Mouse (Mus musculus) liver, embryonic 15.5 days (tissue): Measurements from ENCODE around the gene Gm2431. TPM values are rescaled to one million over a fixed set of nuclear protein-coding genes. Genes with fewer than 3 reads are reported as not detected.
"Not testable (repeated sequence)": the region's sequence is repeated elsewhere in the genome, so short reads cannot be mapped to it uniquely, and the experiment has no call there.

Experiments used
- ATAC-seq: fragments of 200-750 bp; cut with Nextera tagmentation; 2 replicates; pipeline ENCODE4 v1.8.0; 2017; ENCODE audit warnings: moderate number of reproducible peaks, mild to moderate bottlenecking, moderate library complexity; ENCODE audit not compliant: insufficient read depth
- H3K27ac ChIP-seq: fragments of 300-500 bp; sonication (generic); replicated peaks from 2 replicates; pipeline ENCODE4 v1.5.1; 2015; ENCODE audit warnings: mild to moderate bottlenecking, inconsistent platforms
- H3K27me3 ChIP-seq: fragments of 300-500 bp; sonication (generic); 2 replicates; pipeline ENCODE4 v1.6.1; 2015; ENCODE audit warnings: mild to moderate bottlenecking, inconsistent platforms
- H3K36me3 ChIP-seq: fragments of 300-500 bp; sonication (generic); replicated peaks from 2 replicates; pipeline ENCODE4 v1.6.1; 2015; ENCODE audit warnings: moderate library complexity, mild to moderate bottlenecking, inconsistent platforms
- H3K4me1 ChIP-seq: fragments of 300-500 bp; sonication (generic); replicated peaks from 2 replicates; pipeline ENCODE4 v1.6.1; 2015; ENCODE audit warnings: inconsistent platforms
- H3K4me2 ChIP-seq: fragments of 300-500 bp; sonication (generic); 2 replicates; pipeline ENCODE4 v1.6.1; 2015; ENCODE audit warnings: moderate library complexity, mild to moderate bottlenecking, inconsistent platforms
- H3K4me3 ChIP-seq: fragments of 300-500 bp; sonication (generic); replicated peaks from 2 replicates; pipeline ENCODE4 v1.5.1; 2015; ENCODE audit warnings: mild to moderate bottlenecking, inconsistent platforms
- H3K9ac ChIP-seq: fragments of 300-500 bp; sonication (generic); 2 replicates; pipeline ENCODE4 v1.6.1; 2015; ENCODE audit warnings: moderate library complexity, mild to moderate bottlenecking, inconsistent platforms
- H3K9me3 ChIP-seq: fragments of 300-500 bp; sonication (generic); replicated peaks from 2 replicates; pipeline ENCODE4 v1.6.1; 2016; ENCODE audit warnings: inconsistent platforms
- WGBS: fragments of 180-500 bp; shearing (Covaris S2); methylation state at CpG from one replicate; pipeline ENCODE4 v1.1.7; 2015; ENCODE audit warnings: mixed read lengths; ENCODE audit not compliant: insufficient replicate concordance; 5-methylcytosine and 5-hydroxymethylcytosine counted together
- polyA plus RNA-seq: library from polyadenylated mRNA; unstranded; fragments of >200 nt; fragmentation: Nextera tagmentation; extraction: Ambion mirVana; gene quantifications from 2 replicates; pipeline ENCODE4 v1.2.1, GENCODE M21; 2015

Gene Gm2431
- polyA plus RNA-seq: not detected in 2 replicates

DNA sequence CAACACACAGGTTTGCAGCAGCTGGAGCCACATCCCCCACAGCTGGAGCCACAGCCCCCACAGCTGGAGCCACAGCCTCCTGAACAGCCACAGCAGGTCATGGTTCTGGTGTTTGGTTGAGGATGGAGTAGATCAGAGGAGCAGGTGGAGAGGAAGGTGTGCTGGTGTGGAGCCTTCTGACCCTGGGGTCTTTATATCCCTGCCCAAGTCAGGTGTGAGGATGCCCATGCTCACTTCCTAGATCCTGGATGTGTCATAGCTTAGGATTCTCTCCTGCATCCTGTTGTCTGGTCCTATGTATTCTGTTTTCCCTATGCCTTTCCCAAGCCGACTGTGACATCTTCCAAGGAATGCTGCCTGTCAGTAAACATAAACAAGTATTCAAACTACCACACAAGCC, at the start of gene Gm2431:
Gene Gm2431 (minus strand): TSS at position 101 of the 400 bp plus-strand sequence.
- not testable (repeated sequence) for H3K4me1 ChIP-seq, H3K27me3 ChIP-seq, H3K4me2 ChIP-seq, ATAC-seq, H3K9ac ChIP-seq, H3K4me3 ChIP-seq, H3K9me3 ChIP-seq, H3K27ac ChIP-seq, H3K36me3 ChIP-seq
- WGBS: 32% methylated on average over 1 of the region's 1 CpGs

DNA sequence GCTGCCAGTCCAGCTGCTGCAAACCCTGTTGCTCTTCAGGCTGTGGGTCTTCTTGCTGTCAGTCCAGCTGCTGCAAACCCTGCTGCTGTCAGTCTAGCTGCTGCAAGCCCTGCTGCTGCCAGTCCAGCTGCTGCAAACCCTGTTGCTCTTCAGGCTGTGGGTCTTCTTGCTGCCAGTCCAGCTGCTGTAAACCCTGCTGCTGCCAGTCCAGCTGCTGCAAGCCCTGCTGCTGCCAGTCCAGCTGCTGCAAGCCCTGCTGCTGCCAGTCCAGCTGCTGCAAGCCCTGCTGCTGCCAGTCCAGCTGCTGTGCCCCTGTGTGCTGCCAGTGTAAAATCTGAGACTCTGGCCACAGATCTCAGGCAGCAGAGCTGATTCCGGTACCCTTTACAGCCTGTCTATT, 45.8 kb upstream of the Gm2431 start:
- not testable (repeated sequence) for ATAC-seq, H3K9me3 ChIP-seq, H3K4me3 ChIP-seq, H3K9ac ChIP-seq, H3K4me2 ChIP-seq, H3K27ac ChIP-seq, H3K36me3 ChIP-seq, H3K4me1 ChIP-seq
- peaks cover 22% of the 10 kb centered on the region for H3K27me3 ChIP-seq
- 57% methylated on average over 1 of the region's 1 CpGs for WGBS

DNA sequence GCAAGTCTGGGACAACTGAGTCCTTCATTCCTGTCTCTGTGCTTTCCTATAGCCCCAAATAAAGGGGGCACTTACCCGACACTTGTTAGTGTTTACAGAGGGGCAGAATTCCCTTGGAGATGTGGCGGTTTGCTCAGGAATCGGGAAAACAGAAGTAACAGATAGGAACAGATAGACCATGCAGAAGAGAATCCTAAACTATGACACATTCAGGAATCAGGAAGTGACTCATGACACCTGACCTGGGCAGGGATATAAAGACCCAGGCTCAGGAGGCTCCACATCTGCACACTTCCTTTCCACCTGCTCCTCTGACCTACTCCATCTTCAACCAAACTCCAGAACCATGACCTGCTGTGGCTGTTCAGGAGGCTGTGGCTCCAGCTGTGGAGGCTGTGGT, 45.1 kb upstream of the Gm2431 start, which contains the start of gene Krtap5-4:
Gene Krtap5-4 (plus strand): TSS at position 301 of the 400 bp plus-strand sequence.
- no peak within 1 kb of the TSS for H3K4me3 ChIP-seq
- peaks cover 22% of the 10 kb centered on the region for H3K27me3 ChIP-seq
- no peaks in the 10 kb centered on the region for H3K36me3 ChIP-seq
- H3K4me1 ChIP-seq: no peaks in the 10 kb centered on the region
- H3K9ac ChIP-seq: no peak within 1 kb of the TSS
- no peak within 1 kb of the TSS for H3K27ac ChIP-seq
- 15% methylated on average over 3 of the region's 3 CpGs for WGBS
- no peak for ATAC-seq
- no peak within 1 kb of the TSS for H3K4me2 ChIP-seq
- H3K9me3 ChIP-seq: no peaks in the 10 kb centered on the region

DNA sequence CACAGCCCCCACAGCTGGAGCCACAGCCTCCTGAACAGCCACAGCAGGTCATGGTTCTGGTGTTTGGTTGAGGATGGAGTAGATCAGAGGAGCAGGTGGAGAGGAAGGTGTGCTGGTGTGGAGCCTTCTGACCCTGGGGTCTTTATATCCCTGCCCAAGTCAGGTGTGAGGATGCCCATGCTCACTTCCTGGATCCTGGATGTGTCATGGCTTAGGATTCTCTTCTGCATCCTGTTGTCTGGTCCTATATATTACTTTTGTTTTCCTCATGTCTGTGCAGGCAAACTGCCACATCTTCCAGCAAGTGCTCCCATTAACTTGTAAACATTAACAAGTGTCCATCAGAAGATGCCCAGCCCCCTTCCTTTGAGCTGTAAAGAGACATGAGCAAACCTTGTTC, 38.9 kb upstream of the Gm2431 start, which contains the start of gene Krtap5-1:
Gene Krtap5-1 (minus strand): TSS at position 101 of the 400 bp plus-strand sequence.
- H3K9me3 ChIP-seq, H3K36me3 ChIP-seq, H3K27me3 ChIP-seq, H3K4me3 ChIP-seq, H3K27ac ChIP-seq, H3K4me1 ChIP-seq, H3K9ac ChIP-seq, H3K4me2 ChIP-seq, ATAC-seq: not testable (repeated sequence)

DNA sequence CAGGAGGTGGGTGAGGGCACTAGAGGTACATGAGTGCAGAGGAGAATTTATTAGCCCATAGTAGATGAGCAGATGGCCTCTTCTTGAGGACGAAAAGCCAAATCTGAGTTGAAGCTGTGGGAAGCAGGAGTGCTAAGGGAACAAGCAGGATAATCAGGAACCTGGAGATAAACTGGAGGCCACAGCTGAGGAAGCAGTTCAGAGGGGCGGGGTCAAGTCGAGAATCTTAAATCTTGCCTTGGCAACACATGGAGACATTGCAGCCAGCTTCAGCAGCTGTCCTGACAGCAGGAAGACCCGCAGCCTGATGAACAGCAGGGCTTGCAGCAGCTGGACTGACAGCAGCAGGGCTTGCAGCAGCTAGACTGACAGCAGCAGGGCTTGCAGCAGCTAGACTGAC, 38.0 kb upstream of the Gm2431 start:
- H3K9me3 ChIP-seq, H3K4me3 ChIP-seq, H3K27ac ChIP-seq, ATAC-seq, H3K9ac ChIP-seq, H3K4me1 ChIP-seq, H3K4me2 ChIP-seq, H3K27me3 ChIP-seq, H3K36me3 ChIP-seq: not testable (repeated sequence)
- WGBS: 10% methylated on average over 4 of the region's 4 CpGs

DNA sequence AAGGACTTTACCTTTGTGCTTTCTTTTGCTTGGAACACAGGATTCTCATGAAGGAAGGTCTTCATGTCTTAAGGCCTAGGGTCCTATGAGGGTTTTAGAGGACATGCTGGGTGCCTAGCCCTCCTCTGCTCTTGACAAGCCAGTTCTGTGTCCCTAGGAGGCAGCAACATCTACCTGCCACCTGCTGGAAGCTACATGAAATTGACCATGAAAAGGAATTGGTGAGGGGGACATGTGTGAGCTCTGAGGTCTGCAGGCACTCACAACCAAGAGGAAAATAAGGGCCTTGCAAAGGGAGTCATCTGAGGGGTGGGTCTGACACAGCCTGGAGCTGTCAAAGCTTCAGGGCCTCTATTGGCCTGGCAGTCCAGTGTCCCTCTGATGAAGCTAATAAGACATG, 37.3 kb upstream of the Gm2431 start:
- Histone ChIP-seq H3K9me3 (no peaks in the 10 kb centered on the region), H3K27ac (no peak overlapping the region), H3K4me2 (no peak overlapping the region), H3K4me1 (no peaks in the 10 kb centered on the region), H3K9ac (no peak overlapping the region), H3K4me3 (no peak overlapping the region), H3K36me3 (no peaks in the 10 kb centered on the region), H3K27me3 (peaks cover 4% of the 10 kb centered on the region; the same call in 1 of the 2 replicates)
- ATAC-seq: no peak

DNA sequence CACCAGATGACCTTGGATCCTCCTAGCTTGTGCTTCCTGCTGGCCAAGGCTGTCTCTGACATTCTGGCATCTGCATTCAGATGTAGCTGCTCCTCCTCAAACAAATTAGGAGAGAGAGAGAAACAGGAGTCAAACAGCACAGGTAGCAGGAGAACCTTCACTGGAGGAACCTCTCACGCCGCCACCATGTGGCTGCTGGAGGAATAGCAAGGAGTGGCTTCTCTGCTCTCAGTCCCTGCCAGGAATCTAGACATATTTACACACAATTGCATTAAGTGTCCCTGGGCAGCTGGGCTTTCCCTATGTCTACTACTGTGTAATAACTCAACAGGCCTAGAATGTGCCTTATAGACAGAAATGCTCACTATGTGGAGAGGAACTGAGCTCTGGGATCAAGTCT, 35.7 kb upstream of the Gm2431 start:
- WGBS: 5% methylated on average over 2 of the region's 2 CpGs
- ATAC-seq, H3K9ac ChIP-seq: not testable (repeated sequence)

DNA sequence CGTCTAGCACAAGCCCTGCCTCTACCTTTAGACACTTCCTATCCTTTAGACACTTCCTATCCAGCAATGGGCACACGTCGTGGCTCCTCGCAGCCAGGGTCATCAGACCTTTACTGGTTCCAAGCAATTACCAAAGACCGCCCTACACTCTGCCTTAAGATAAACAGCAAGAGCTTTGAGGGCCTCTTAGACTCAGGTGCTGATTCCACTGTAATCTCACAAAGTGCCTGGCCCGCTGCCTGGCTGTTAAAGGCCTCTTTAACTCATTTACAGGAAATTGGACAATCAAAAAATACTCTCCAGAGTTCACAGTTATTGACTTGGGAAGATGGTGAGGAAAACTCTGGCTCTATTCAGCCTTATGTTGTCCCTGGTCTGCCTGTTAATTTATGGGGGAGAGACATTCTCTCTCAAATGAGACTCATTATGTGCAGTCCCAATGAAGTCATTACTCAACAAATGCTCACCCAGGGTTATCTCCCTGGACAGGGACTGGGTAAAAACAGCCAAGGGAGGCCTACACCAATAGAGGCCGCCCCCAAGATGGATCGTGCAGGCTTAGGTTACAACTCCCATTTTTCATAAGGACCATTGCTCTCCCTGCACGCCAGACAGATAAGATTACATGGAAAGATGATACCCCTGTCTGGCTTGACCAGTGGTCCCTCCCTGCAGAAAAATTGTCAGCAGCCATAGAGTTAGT, 27.9 kb upstream of the Gm2431 start:
- H3K27ac ChIP-seq, H3K4me1 ChIP-seq, H3K36me3 ChIP-seq, H3K4me3 ChIP-seq, H3K9ac ChIP-seq, H3K9me3 ChIP-seq, ATAC-seq, H3K4me2 ChIP-seq: not testable (repeated sequence)
- WGBS: 55% methylated on average over 9 of the region's 9 CpGs
- peaks cover 52% of the 10 kb centered on the region for H3K27me3 ChIP-seq

More for the DNA sequence above, 35.7 kb upstream of the Gm2431 start:
- H3K27me3 ChIP-seq, H3K4me3 ChIP-seq, H3K4me2 ChIP-seq, H3K9me3 ChIP-seq, H3K27ac ChIP-seq, H3K4me1 ChIP-seq, H3K36me3 ChIP-seq: not testable (repeated sequence)

DNA sequence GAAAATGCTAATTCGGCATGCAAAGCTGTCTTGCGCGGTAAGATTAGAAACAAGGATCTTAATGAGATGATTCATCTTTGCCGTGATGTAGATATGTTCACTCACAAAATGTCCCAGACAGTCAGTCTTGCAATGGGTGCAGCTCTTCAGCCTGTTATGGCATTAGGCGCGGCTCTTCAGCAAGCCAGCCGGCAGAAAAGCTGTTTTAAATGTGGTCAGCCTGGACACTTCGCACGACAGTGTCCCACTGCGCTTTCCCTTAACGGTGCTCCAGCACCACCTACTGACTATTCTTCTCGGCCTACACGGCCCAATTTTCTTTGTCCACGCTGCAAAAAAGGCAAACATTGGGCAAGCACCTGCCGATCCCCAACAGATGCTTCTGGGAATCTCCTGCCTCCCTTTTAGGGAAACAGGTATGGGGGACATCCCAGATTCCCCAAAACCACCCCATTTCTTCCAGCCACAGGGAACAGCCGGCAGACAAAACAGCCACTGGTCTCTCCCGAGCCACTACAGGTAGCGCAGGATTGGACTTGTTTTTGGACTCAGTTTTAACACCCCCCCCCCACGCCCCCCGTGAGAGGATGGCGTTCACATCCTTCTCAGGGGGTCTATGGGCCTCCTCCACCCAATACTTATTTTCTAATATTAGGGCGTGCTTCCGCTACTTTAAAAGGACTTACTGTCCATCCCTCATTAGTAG, 27.1 kb upstream of the Gm2431 start:
- ATAC-seq: no peak
- Histone ChIP-seq H3K4me1 (0 out of 2 replicates have a peak, but pooled peaks cover 2% of the 10 kb centered on the region), H3K4me3 (no peak overlapping the region)

DNA sequence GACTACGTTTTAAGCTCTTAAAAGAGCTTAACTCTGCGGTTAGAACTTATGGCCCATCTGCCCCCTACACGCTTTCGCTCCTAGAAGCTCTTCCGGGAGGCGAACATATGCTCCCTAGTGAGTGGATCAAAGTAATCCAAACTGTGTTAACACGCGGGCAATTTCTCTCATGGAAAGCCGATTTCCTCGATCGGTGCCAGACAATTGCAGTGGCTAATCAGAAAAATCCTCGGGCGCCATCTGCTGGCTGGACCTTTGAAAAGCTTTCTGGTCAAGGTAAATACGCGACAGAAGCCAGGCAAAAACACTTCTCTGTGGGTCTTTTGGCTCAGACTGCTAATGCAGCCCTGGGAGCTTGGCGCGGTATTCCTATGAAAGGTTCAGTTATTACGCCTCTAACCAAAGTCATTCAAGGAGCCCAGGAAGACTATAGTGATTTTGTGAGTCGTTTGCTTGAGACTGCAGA, 26.5 kb upstream of the Gm2431 start:
- Histone ChIP-seq H3K4me3 (peak overlapping the region; percentile 56), H3K4me2 (peak overlapping the region; percentile 76), H3K27ac (no peak overlapping the region), H3K4me1 (0 out of 2 replicates have a peak, but pooled peaks cover 2% of the 10 kb centered on the region), H3K36me3 (no peaks in the 10 kb centered on the region), H3K27me3 (peaks cover 58% of the 10 kb centered on the region), H3K9ac (peak overlapping the region; percentile 41), H3K9me3 (no peaks in the 10 kb centered on the region)
- ATAC-seq: no peak
- under 1% methylated on average over 19 of the region's 19 CpGs for whole genome bisulfite sequencing

More for the DNA sequence above, 27.1 kb upstream of the Gm2431 start:
- H3K9ac ChIP-seq: no peak overlapping the region
- no peaks in the 10 kb centered on the region for H3K36me3 ChIP-seq
- no peak overlapping the region for H3K27ac ChIP-seq
- H3K27me3 ChIP-seq: peaks cover 52% of the 10 kb centered on the region
- 18% methylated on average over 23 of the region's 23 CpGs for WGBS
- peak overlapping the region; percentile 76 for H3K4me2 ChIP-seq
- H3K9me3 ChIP-seq: no peaks in the 10 kb centered on the region

DNA sequence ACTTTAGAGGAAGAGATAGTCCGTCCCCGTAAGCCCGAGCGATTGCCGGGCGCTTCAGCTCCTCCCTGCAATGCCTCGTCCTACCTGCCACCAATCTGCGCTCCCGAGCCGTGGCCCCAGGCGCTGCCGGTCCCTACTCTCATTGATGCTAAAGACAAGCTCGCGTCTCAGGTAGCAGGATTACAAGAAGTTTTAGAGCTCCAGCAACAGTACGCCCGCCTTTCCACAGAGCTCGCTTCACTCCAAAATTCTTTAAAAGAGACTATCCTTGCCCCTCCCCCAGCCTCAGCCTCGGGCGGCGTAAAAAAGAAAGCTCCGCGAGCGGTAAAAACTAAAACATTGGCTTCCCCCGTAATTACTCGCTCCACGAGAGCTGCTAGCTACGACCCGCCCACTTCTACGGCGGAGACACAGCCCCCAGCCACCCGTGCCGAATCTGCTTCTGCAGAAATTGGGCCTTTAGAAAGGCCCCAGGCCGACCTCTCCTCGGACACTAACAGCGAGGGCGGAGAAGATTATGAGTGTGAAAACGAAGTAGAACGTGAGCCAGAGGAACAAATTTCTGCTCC, 26.0 kb upstream of the Gm2431 start:
- H3K36me3 ChIP-seq: no peaks in the 10 kb centered on the region
- H3K27me3 ChIP-seq: peaks cover 58% of the 10 kb centered on the region
- no peak for ATAC-seq
- H3K4me1 ChIP-seq: 0 out of 2 replicates have a peak, but pooled peaks cover 2% of the 10 kb centered on the region
- peak overlapping the region; percentile 76 for H3K4me2 ChIP-seq
- no peak overlapping the region for H3K27ac ChIP-seq
- peak overlapping the region; percentile 56 for H3K4me3 ChIP-seq
- H3K9me3 ChIP-seq: no peaks in the 10 kb centered on the region
- WGBS: under 1% methylated on average over 38 of the region's 38 CpGs
- peak overlapping the region; percentile 41 for H3K9ac ChIP-seq
